Mouse (Mus musculus): ENCODE data around the gene Mob2.

Gene Mob2

GRCm38 (mm10) chr7:142020827-142021226 is 40.0 kb downstream of the Mob2 start:
- no peak for DNase-seq (ENCODE audit: low spot score)

GRCm38 (mm10) chr7:142019699-142020098 is 41.2 kb downstream of the Mob2 start:
- no peak for DNase-seq (ENCODE audit: low spot score)

GRCm38 (mm10) chr7:142016562-142016961 is 44.3 kb downstream of the Mob2 start:
- DNase-seq (ENCODE audit: low spot score), result no peak

DNA sequence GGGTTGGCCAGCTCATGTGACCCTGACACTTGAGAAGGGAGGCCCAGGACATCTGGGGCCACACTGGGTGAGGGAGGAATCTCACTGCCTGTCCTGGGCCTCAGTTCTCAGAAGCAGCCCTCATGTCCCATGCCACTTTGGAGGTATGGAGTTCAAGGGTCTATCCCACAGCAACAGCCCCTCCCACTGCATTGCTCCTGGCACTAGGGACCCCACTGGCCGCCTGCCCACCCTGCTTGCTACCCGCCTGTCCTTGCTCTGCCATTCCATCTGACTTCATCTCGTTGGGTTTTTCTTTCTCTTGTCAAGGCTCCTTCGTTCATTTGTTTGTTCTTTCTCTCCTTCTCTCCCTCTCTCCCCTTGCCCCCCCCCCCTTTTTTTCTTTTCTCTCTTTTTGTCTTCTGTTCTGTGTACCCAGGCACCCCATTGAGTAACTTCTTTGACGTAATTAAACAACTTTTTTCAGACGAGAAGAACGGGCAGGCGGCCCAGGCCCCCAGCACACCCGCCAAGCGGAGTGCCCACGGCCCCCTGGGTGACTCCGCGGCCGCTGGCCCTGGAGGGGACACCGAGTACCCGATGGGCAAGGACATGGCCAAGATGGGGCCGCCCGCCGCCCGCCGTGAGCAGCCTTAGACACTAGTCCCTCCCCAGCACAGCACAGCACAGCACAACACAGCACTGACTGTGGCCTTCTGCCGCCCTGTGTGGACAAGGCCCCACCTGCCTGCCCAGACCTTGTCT is 59.1 kb downstream of the Mob2 start:
- no peak for DNase-seq (ENCODE audit: low spot score)

- no peak for DNase-seq (ENCODE audit: low spot score)
These were observed 60.2 kb downstream of the Mob2 start for GRCm38 (mm10) chr7:142000661-142001060.

DNA sequence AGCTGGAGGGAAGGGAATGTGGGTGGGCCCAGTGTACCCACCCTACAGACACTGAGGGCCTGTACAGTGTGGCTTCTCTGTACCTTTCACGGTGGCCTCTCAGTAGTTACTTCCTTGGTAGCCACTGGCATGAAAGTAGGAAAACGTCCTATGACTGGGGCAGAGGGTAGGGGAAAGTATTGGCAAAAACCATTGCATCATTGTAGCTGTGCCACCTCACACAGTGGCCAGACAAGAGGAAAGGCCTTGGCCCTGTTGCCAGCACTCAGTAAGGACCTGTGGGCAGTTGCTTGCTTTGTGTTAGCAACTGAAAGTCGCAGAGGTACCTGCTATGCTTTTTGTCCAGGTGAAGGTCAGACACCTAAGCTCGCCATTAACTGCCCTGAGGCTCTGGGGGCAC is 66.7 kb downstream of the Mob2 start:
- DNase-seq (ENCODE audit: low spot score), result no peak

DNA sequence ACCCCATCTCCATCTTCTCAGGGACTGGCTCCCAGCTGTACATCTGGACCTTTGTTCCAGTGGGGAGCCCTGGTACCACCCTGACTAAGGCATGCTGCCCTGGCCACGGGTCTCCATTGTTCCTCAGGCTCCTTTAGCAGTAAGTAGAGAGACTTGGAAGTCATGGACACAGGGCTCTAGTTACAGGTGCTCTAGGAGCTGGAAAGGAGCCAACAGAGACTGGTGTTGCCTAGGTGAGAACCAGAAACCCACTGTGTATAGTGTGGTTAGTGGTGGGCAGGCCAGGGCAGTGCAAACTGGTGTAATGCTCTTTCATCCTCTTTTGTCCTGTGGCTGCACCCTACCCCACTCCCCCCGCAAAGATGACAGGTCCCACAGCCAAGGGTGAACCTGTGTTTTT is 69.7 kb downstream of the Mob2 start:
- DNase-seq (ENCODE audit: low spot score), result no peak

DNA sequence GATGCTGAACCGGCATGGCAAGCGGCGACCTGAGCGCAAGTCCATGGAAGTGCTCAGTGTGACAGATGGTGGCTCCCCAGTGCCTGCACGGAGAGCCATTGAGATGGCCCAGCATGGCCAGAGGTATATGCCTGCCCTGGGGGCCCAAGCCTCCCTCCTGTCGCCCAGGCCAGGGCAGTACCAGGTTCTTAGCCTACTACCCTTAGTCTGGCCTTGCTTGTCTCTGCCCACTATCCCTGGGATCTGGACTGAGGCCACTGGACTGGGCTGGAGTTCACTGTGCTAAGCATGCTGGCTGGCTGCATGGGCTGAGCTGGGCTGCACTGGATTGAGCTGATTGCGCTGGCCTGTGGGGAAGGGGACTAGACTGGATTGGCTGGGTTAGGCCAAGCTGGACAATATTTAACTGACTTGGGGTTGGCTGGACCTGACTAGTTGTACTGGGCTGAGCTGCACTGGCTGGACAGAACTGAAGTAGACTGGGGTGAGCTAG is 72.5 kb downstream of the Mob2 start:
- no peak for DNase-seq (ENCODE audit: low spot score)

DNA sequence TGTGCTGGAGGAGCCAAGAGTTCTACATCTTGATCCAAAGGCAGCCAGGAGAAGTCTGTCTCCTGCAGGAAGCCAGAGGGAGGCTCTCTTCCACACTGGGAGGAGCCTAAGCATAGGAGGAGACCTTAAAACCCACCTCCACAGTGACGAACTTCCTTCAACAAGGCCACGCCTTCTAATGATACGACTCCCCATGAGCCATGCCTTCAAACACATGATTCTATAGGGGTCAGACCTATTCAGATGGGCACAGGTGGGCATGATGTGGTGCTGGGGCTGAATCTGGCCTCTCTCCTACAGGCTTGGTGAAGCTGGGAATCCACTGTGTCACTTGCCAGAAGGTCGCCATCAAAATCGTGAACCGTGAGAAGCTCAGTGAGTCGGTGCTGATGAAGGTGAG is 79.6 kb downstream of the Mob2 start:
- no peak for DNase-seq (ENCODE audit: low spot score)

GRCm38 (mm10) chr7:141979247-141979646 is 81.6 kb downstream of the Mob2 start:
- no peak for DNase-seq (ENCODE audit: low spot score)

DNA sequence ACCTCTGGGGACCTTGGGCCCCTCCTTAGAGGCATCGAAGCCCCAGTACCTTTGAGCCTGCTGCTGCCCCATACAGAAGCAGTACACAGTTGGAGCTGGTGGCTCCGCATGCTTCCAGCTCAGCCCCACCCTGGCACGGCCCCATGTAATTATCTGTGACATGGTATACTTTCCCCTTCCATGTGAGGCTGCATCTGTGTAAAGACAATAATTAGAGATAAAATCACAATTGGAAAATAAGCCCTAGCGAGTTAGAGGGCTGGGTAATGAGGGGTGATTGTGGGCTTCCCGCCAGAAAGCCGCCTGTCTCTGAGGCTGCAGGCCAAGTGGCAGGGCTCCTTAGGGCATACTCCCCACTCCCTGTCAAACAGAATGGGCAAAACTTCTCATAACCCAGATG is 82.9 kb downstream of the Mob2 start:
- DNase-seq (ENCODE audit: low spot score), result no peak

DNA sequence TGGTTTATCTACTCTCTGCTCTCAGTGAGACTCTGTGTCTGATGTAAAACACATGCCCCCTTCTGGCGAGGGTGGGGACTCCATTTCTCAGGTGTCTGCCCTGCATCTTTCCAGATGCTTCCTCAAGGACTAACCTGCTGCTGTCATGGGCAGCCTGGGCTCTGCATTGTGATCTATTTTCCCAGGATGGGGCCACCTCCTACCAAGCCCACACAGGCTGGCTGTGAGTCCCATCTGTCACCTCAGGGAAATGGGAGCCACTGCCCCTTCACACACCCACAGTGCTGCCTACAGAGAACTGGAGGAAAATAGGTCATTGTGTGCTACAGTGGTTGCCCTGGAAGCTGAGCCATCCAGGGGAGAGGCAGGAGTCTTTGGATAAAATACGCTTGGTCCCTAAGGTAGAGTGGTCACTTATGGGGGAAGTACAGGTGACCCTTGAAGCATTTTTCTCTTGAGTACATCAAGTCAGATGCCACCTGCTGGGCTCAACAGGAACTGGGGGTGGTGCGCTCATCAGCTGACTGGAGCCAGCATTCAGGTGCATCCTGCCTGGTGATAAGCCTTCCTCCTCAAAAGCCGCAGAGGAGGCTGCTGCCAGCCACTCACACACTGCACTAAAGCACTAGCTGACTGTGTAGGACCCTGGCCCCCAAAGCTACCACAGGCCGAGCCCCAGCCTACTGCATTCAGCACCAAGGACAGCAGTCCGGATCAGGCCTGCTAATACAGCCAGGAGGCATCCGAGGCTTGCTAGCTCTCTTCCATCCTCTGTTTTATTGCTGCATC is 87.8 kb downstream of the Mob2 start:
- no peak for DNase-seq (ENCODE audit: low spot score)

- no peak for DNase-seq (ENCODE audit: low spot score)
These were observed 94.6 kb downstream of the Mob2 start for GRCm38 (mm10) chr7:141966281-141966680.

- DNase-seq (ENCODE audit: low spot score), result no peak
These were observed 98.3 kb downstream of the Mob2 start for GRCm38 (mm10) chr7:141962521-141962920.

DNA sequence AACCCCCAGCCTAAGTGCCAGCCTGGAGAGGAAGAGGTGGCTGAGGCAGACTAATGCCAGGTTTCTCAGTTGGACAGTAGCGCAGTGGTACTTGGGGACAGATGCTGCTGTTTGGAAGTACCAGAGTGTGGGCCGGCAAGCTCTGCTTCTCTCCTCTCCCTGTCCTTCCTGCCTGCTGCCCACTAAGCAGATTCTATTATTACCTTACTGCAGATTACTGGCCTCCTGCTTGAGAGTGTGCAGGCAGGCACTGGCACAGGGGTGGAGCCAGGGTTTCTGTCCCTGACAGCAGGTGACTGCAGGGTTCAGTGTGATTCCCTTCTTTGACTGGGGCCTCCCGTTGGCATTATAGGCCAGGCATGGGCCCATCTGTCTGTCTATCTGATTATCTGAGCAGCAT is 99.4 kb downstream of the Mob2 start:
- DNase-seq (ENCODE audit: low spot score), result no peak

GRCm38 (mm10) chr7:141960926-141961325 is 99.9 kb downstream of the Mob2 start:
- DNase-seq (ENCODE audit: low spot score), result no peak

DNA sequence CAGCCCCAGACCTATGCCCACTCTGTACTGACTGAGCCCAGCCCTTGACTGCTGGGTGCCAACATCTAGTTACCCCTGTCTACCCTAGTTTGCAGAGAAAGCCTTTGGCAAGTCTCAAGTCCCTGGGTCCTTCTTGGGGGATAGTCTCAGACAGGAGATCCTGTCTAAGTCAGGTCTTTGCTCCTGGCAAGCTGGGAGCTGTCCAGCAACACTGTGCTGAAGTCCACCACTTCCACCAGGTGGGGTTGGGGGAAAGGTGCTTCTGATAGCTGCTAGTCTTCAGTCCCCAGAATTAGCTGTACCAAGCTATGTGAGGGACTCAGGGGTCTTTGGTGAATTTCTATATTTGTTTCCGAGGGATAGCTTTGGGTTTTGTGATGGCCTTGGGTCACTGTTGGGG is 101.7 kb downstream of the Mob2 start:
- no peak for DNase-seq (ENCODE audit: low spot score)

All from ovary, adult 18-20 months (tissue).